Mouse (Mus musculus) cortical plate, adult 2 months (tissue): ENCODE data around the gene Mark3.

ENCODE experiments used
- CTCF ChIP-seq: fragments of 200-500 bp; IDR thresholded peaks from 2 replicates; pipeline ENCODE4 v1.5.1; 2011; ENCODE audit warnings: mild to moderate bottlenecking, control low read depth, low read length; ENCODE audit not compliant: insufficient read depth; ENCODE audit errors: extremely low read depth
- POLR2A ChIP-seq: fragments of 200-500 bp; IDR thresholded peaks from 2 replicates; pipeline ENCODE4 v1.6.1; 2011; ENCODE audit warnings: mild to moderate bottlenecking, low read length, control low read depth; ENCODE audit not compliant: insufficient read depth; ENCODE audit errors: extremely low read depth

DNA sequence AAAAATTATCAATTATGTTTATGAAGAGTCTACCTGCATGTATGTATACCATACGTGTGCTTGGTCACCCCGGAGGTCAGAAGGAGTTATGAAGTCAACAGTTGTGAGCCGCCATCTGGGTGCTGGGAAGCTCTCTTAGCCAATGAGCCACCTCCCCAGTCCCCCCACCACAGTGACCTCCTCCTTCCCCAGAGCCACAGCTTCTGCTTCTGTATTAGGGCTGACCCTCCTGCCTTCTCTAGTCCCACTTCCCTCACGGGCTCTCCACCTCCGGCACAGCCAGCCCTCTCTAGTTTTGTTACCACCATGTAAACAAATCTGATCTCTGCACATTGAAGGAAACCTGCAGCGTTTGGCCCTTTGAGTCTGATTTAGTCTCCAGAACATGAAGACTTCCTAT, 16.8 kb upstream of the Mark3 start:
- no peak for TF ChIP-seq CTCF
- no peak for TF ChIP-seq POLR2A
